In genomic region chr11:7270916-7271315, GRCm38 (mm10) we compare ENCODE assay signal across 24 mouse cellular contexts. TPM values are rescaled to one million over a fixed set of nuclear protein-coding genes. Genes with fewer than 3 reads are reported as not detected.
A peak's percentile ranks its signal among the peaks of the same experiment; 100 is the strongest.
DNase-seq lines count a peak whose midpoint lies in the region; ATAC-seq and TF ChIP-seq lines count a peak whose summit lies in the region.
"Had no signal": no experiment of that assay in that cellular context is flagged by ENCODE, and none has a peak within 500 bp of the region (broad histone marks: within the 10 kb centered on the region; RNA-seq: fewer than 3 reads in every experiment).

No protein-coding gene starts in this region.

- TF ChIP-seq CTCF in C2C12 (IDR thresholded peaks at IDR 0.05; ENCODE audit: control insufficient read depth, insufficient read depth, insufficient read length): no peak
- TF ChIP-seq CTCF in liver, postnatal 0 days (IDR thresholded peaks at IDR 0.05; ENCODE audit: low read depth): no peak

- H3K36me3 ChIP-seq in midbrain, embryonic 11.5 days (ENCODE audit: control insufficient read depth, insufficient read depth, low read length): no peaks in the 10 kb centered on the region
- no peaks in the 10 kb centered on the region for H3K36me3 ChIP-seq in midbrain, embryonic 15.5 days (replicated peaks)
- H3K36me3 ChIP-seq in C2C12 (ENCODE audit: control insufficient read depth, insufficient read depth): no peaks in the 10 kb centered on the region
- no peaks in the 10 kb centered on the region for H3K36me3 ChIP-seq in liver, postnatal 0 days (replicated peaks; ENCODE audit: insufficient read depth, low read length)
- H3K36me3 ChIP-seq: G1E had no signal

- intact Hi-C loops in heart, postnatal 10 days (cut with DNase I): no loop called here

- H3K27me3 ChIP-seq in midbrain, embryonic 11.5 days (ENCODE audit: control insufficient read depth, insufficient read depth, low read length): no peaks in the 10 kb centered on the region
- H3K27me3 ChIP-seq in midbrain, embryonic 15.5 days (replicated peaks): no peaks in the 10 kb centered on the region
- H3K27me3 ChIP-seq in C2C12 (ENCODE audit: control insufficient read depth, insufficient read depth, insufficient read length): no peaks in the 10 kb centered on the region
- H3K27me3 ChIP-seq in liver, postnatal 0 days (ENCODE audit: insufficient read depth, low read length): no peaks in the 10 kb centered on the region

- H3K9ac ChIP-seq in midbrain, embryonic 11.5 days (ENCODE audit: low read length): no peak overlapping the region
- no peak overlapping the region for H3K9ac ChIP-seq in midbrain, embryonic 15.5 days
- H3K9ac ChIP-seq in liver, postnatal 0 days (replicated peaks): no peak overlapping the region

- H3K4me1 ChIP-seq in midbrain, embryonic 11.5 days (ENCODE audit: control insufficient read depth, insufficient read depth, low read length): peaks cover 4% of the 10 kb centered on the region; the same call in 1 of the 2 replicates
- no peaks in the 10 kb centered on the region for H3K4me1 ChIP-seq in midbrain, embryonic 15.5 days
- H3K4me1 ChIP-seq in liver, postnatal 0 days (ENCODE audit: insufficient read depth): no peaks in the 10 kb centered on the region

- H3K79me2 ChIP-seq in C2C12 (ENCODE audit: control insufficient read depth, insufficient read depth): no peaks in the 10 kb centered on the region

- DNase-seq in heart, adult 11 months: peak; percentile 51
- DNase-seq in heart, postnatal 10 days: no peak
- no peak for DNase-seq in midbrain, embryonic 11.5 days (ENCODE audit: low spot score, missing footprints)
- peak; percentile 24 for DNase-seq in retina, postnatal 1 day
- DNase-seq in retina, embryonic 14.5 days (ENCODE audit: low spot score): no peak
- no peak for DNase-seq in liver, postnatal 0 days
- DNase-seq: adrenal gland, adult 2 months; adrenal gland, adult 8-10 months; adrenal gland, postnatal 10 days; adrenal gland, postnatal 14 days; adrenal gland, postnatal 25 days; adrenal gland, postnatal 36 days; B cell, adult 2 months; cerebellum, adult 11 months; cerebellum, adult 11-12 months; cerebellum, adult 18-20 months had no signal

- 74% methylated on average over 1 of the region's 1 CpGs for WGBS in midbrain, embryonic 11.5 days
- 77% methylated on average over 1 of the region's 1 CpGs for WGBS in midbrain, embryonic 15.5 days
- WGBS in liver, postnatal 0 days (ENCODE audit: insufficient replicate concordance): 64% methylated on average over 1 of the region's 1 CpGs

- ATAC-seq in midbrain, embryonic 11.5 days (ENCODE audit: low FRiP score): peak; percentile 63; the same call in 1 of the 2 replicates
- no peak for ATAC-seq in midbrain, embryonic 15.5 days (replicated peaks)
- ATAC-seq in liver, postnatal 0 days: no peak
- ATAC-seq: activated CD4-positive, CD25-positive, alpha-beta regulatory T cell, adult 4 months; CD4-positive, CD25-positive, alpha-beta regulatory T cell, adult 4 months; Patski had no signal

- no peak overlapping the region for H3ac ChIP-seq in C2C12 (ENCODE audit: control insufficient read depth, insufficient read length, low read depth)

- H3K4me3 ChIP-seq in midbrain, embryonic 11.5 days (ENCODE audit: low read depth, low read length): no peak overlapping the region
- no peak overlapping the region for H3K4me3 ChIP-seq in midbrain, embryonic 15.5 days
- no peak overlapping the region for H3K4me3 ChIP-seq in C2C12 (ENCODE audit: insufficient read depth, poor library complexity, severe bottlenecking)
- no peak overlapping the region for H3K4me3 ChIP-seq in liver, postnatal 0 days (ENCODE audit: low read depth, low read length)

- no peak for TF ChIP-seq EP300 in liver, postnatal 0 days (IDR thresholded peaks at IDR 0.05; ENCODE audit: low read depth)

- H3K27ac ChIP-seq in midbrain, embryonic 11.5 days (ENCODE audit: low read depth, low read length): no peak overlapping the region
- H3K27ac ChIP-seq in midbrain, embryonic 15.5 days: no peak overlapping the region
- H3K27ac ChIP-seq in liver, postnatal 0 days (ENCODE audit: low read depth): no peak overlapping the region

- H3K79me3 ChIP-seq in C2C12 (ENCODE audit: low read depth): no peaks in the 10 kb centered on the region

- no peaks in the 10 kb centered on the region for H3K9me3 ChIP-seq in midbrain, embryonic 11.5 days (ENCODE audit: control insufficient read depth, low read length)
- H3K9me3 ChIP-seq in midbrain, embryonic 15.5 days: no peaks in the 10 kb centered on the region
- H3K9me3 ChIP-seq in liver, postnatal 0 days (ENCODE audit: low read length): no peaks in the 10 kb centered on the region
- H3K9me3 ChIP-seq: G1E had no signal

- no peak overlapping the region for H3K4me2 ChIP-seq in midbrain, embryonic 11.5 days
- H3K4me2 ChIP-seq in midbrain, embryonic 15.5 days: no peak overlapping the region
- no peak overlapping the region for H3K4me2 ChIP-seq in liver, postnatal 0 days (ENCODE audit: low read depth, low read length)

TF ChIP-seq in C2C12, 6 proteins besides CTCF, POLR2A, EP300 and RAD21:
- TF ChIP-seq MYOD1 (IDR thresholded peaks at IDR 0.05; ENCODE audit: control insufficient read depth, insufficient read length, low read depth): no peak
- TF ChIP-seq CEBPB (IDR thresholded peaks at IDR 0.05; ENCODE audit: low read depth): peak; percentile 7
- TF ChIP-seq USF1 (IDR thresholded peaks at IDR 0.05; ENCODE audit: low read depth): no peak

RNA-seq across cellular contexts. Expression of gene Igfbp3, which starts 57.2 kb away (rescaled TPM):
- 10 to 100 TPM; 23.2 to 24.7 TPM for total RNA-seq in heart, postnatal 10 days (2021)
- polyA plus RNA-seq in midbrain, embryonic 11.5 days (2014; fragmentation: Nextera tagmentation; extraction: Ambion mirVana): 6.2 and 8.2 TPM in 2 replicates
- 13.9 and 14.8 TPM in 2 replicates for polyA plus RNA-seq in midbrain, embryonic 15.5 days (2015; fragmentation: Nextera tagmentation; extraction: Ambion mirVana)
- 0.16 TPM for polyA plus RNA-seq in C2C12 (2012; fragmentation: generic; extraction: Trizol)
- 27.4 and 31.3 TPM in 2 replicates for polyA plus RNA-seq in liver, postnatal 0 days (2015; fragmentation: Nextera tagmentation; extraction: Ambion mirVana)
- total RNA-seq: CH12.LX, MEL had no signal
- polyA plus RNA-seq: activated CD4-positive, CD25-positive, alpha-beta regulatory T cell, adult 4 months; CD4-positive, CD25-positive, alpha-beta regulatory T cell, adult 4 months; G1E had no signal

Comparison
In these comparisons a context has a peak if more than half of its experiments do, and no peak if none do; other contexts are left out.
1. DNase-seq: peak in heart, adult 11 months (single experiment) and retina, postnatal 1 day (single experiment); none in heart, postnatal 10 days (0 of 2), midbrain, embryonic 11.5 days (single experiment), retina, embryonic 14.5 days (single experiment) and liver, postnatal 0 days (single experiment).